Mouse (Mus musculus): ENCODE data around the gene Utp4. TPM values are rescaled to one million over a fixed set of nuclear protein-coding genes. Genes with fewer than 3 reads are reported as not detected.

The Utp4 gene
- total and polyA plus RNA-seq, 3 experiments: 17.8 to 22.3 (median 21.3) TPM

GRCm38 (mm10) chr8:106951707-106952106 lies 58.3 kb downstream of the Utp4 start:
- TF ChIP-seq CTCF (IDR thresholded peaks at IDR 0.05) (no peak), POLR2A (IDR thresholded peaks at IDR 0.05; ENCODE audit: insufficient read depth, low read depth, low read length) (no peak), EP300 (IDR thresholded peaks at IDR 0.05; ENCODE audit: insufficient read depth, low read depth, low read length) (no peak)
- Histone ChIP-seq H3K36me3 (ENCODE audit: control insufficient read depth, insufficient read depth, low read length) (peaks cover 7% of the 10 kb centered on the region), H3K4me1 (ENCODE audit: control insufficient read depth, insufficient read depth, low read length) (peaks cover 2% of the 10 kb centered on the region), H3K27me3 (ENCODE audit: control insufficient read depth, insufficient read depth, low read length) (no peaks in the 10 kb centered on the region), H3K79me2 (replicated peaks; ENCODE audit: control insufficient read depth, insufficient read depth, low read length) (peaks cover 6% of the 10 kb centered on the region; the same call in 1 of the 2 replicates), H3K4me3 (no peak overlapping the region), H3K9ac (ENCODE audit: low read depth, low read length) (no peak overlapping the region), H3K27ac (no peak overlapping the region; the same call in 1 of the 2 replicates)
- no peak for DNase-seq
- intact Hi-C loops (cut with DNase I): no loop called here
- 65% methylated on average over 4 of the region's 4 CpGs for WGBS

DNA sequence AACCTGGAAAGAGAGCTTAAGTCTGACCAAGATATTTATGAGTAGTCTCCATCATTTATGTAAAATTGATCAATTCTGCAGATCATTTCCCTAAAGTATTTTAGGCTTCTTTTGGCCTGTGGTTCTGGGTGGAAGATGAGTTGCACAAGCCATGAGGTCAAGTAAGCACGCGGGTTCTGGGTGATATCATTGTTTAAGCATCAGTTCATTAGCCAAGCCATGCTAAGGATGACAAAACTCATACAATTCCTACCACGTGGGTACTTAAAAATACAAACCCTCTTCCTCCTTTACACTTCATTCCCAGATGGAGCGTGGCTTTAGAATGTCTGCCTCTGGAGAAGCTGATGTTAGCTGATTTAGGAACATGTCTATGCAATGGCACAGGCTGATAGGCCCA lies 60.1 kb downstream of the Utp4 start:
- no peak for DNase-seq
- peak overlapping the region; percentile 13 for H3K27ac ChIP-seq
- H3K36me3 ChIP-seq (ENCODE audit: control insufficient read depth, insufficient read depth, low read length): peaks cover 7% of the 10 kb centered on the region
- H3K9ac ChIP-seq (ENCODE audit: low read depth, low read length): no peak overlapping the region
- 47% methylated on average over 4 of the region's 4 CpGs for WGBS
- intact Hi-C loops (cut with DNase I): no loop called here
- H3K79me2 ChIP-seq (replicated peaks; ENCODE audit: control insufficient read depth, insufficient read depth, low read length): peaks cover 6% of the 10 kb centered on the region; the same call in 1 of the 2 replicates
- no peaks in the 10 kb centered on the region for H3K27me3 ChIP-seq (ENCODE audit: control insufficient read depth, insufficient read depth, low read length)
- H3K4me1 ChIP-seq (ENCODE audit: control insufficient read depth, insufficient read depth, low read length): peaks cover 2% of the 10 kb centered on the region
- no peak overlapping the region for H3K4me3 ChIP-seq
- no peak for TF ChIP-seq POLR2A (IDR thresholded peaks at IDR 0.05; ENCODE audit: insufficient read depth, low read depth, low read length)
- TF ChIP-seq CTCF (IDR thresholded peaks at IDR 0.05): no peak
- no peak for TF ChIP-seq EP300 (IDR thresholded peaks at IDR 0.05; ENCODE audit: insufficient read depth, low read depth, low read length)

DNA sequence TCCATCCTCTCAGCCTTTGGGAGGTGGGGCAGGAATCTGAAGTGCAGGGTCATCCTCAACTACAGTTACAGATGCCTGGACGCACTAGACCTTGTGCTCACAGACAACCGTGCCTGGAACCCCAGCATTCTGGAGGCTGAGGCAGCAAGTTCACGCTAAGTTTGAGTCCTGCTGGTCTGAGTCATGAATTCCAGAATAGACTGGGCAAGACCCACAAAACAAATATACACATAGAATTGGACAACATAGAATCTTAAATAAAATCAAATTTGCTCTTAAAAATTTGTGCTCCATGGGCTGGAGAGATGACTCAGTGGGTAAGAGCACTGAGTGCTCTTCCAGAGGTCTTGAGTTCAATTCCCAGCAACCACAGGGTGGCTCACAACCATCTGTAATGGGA lies 63.6 kb downstream of the Utp4 start:
- Histone ChIP-seq H3K36me3 (ENCODE audit: control insufficient read depth, insufficient read depth, low read length) (peaks cover 4% of the 10 kb centered on the region), H3K4me3 (no peak overlapping the region), H3K27ac (no peak overlapping the region), H3K27me3 (ENCODE audit: control insufficient read depth, insufficient read depth, low read length) (no peaks in the 10 kb centered on the region), H3K4me1 (ENCODE audit: control insufficient read depth, insufficient read depth, low read length) (peaks cover 3% of the 10 kb centered on the region), H3K79me2 (replicated peaks; ENCODE audit: control insufficient read depth, insufficient read depth, low read length) (no peaks in the 10 kb centered on the region), H3K9ac (ENCODE audit: low read depth, low read length) (no peak overlapping the region)
- no peak for DNase-seq
- 69% methylated on average over 3 of the region's 3 CpGs for WGBS
- TF ChIP-seq EP300 (IDR thresholded peaks at IDR 0.05; ENCODE audit: insufficient read depth, low read depth, low read length): no peak
- no peak for TF ChIP-seq CTCF (IDR thresholded peaks at IDR 0.05)
- no peak for TF ChIP-seq POLR2A (IDR thresholded peaks at IDR 0.05; ENCODE audit: insufficient read depth, low read depth, low read length)
- intact Hi-C loops (cut with DNase I): no loop called here

- intact Hi-C loops (cut with DNase I): no loop called here
- TF ChIP-seq CTCF (IDR thresholded peaks at IDR 0.05): no peak
- no peaks in the 10 kb centered on the region for H3K27me3 ChIP-seq (ENCODE audit: control insufficient read depth, insufficient read depth, low read length)
- H3K27ac ChIP-seq: no peak overlapping the region
- H3K4me3 ChIP-seq: no peak overlapping the region
- H3K79me2 ChIP-seq (replicated peaks; ENCODE audit: control insufficient read depth, insufficient read depth, low read length): no peaks in the 10 kb centered on the region
- peaks cover 5% of the 10 kb centered on the region for H3K4me1 ChIP-seq (ENCODE audit: control insufficient read depth, insufficient read depth, low read length)
- H3K36me3 ChIP-seq (ENCODE audit: control insufficient read depth, insufficient read depth, low read length): peaks cover 5% of the 10 kb centered on the region
- 79% methylated on average over 3 of the region's 3 CpGs for WGBS
- H3K9ac ChIP-seq (ENCODE audit: low read depth, low read length): no peak overlapping the region
- DNase-seq: no peak
These were observed 64.8 kb downstream of the Utp4 start for GRCm38 (mm10) chr8:106958212-106958611.

DNA sequence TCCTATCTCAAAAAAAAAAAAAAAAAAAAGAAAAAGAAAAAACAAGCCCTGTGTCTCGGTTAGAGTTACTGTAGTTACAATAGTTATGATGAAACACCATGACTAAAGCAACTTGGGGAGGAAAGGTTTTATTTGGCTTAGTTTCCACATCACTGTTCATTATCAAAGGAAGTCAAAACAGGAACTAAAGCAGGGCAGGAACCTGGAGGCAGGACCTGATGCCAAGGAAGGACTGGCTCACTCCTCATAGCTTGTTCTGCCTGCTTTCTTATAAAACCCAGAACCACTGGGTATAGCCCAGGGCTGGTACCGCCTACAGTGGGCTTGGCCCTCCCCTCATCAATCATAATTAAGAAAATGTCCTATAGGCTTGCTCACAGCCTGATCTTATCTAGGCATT lies 66.2 kb downstream of the Utp4 start:
- intact Hi-C loops (cut with DNase I): no loop called here
- WGBS: 71% methylated on average over 2 of the region's 2 CpGs
- no peak overlapping the region for H3K9ac ChIP-seq (ENCODE audit: low read depth, low read length)
- H3K27ac ChIP-seq: no peak overlapping the region
- H3K4me1 ChIP-seq (ENCODE audit: control insufficient read depth, insufficient read depth, low read length): peaks cover 7% of the 10 kb centered on the region
- TF ChIP-seq POLR2A (IDR thresholded peaks at IDR 0.05; ENCODE audit: insufficient read depth, low read depth, low read length) (no peak), EP300 (IDR thresholded peaks at IDR 0.05; ENCODE audit: insufficient read depth, low read depth, low read length) (no peak), CTCF (IDR thresholded peaks at IDR 0.05) (no peak)
- peaks cover 5% of the 10 kb centered on the region for H3K36me3 ChIP-seq (ENCODE audit: control insufficient read depth, insufficient read depth, low read length)
- no peak overlapping the region for H3K4me3 ChIP-seq
- peaks cover 3% of the 10 kb centered on the region; the same call in 1 of the 2 replicates for H3K79me2 ChIP-seq (replicated peaks; ENCODE audit: control insufficient read depth, insufficient read depth, low read length)
- no peaks in the 10 kb centered on the region for H3K27me3 ChIP-seq (ENCODE audit: control insufficient read depth, insufficient read depth, low read length)
- DNase-seq: no peak

GRCm38 (mm10) chr8:106962322-106962721 lies 68.9 kb downstream of the Utp4 start:
- Histone ChIP-seq H3K27ac (peak overlapping the region; percentile 19; the same call in 1 of the 2 replicates), H3K79me2 (replicated peaks; ENCODE audit: control insufficient read depth, insufficient read depth, low read length) (peaks cover 6% of the 10 kb centered on the region), H3K36me3 (ENCODE audit: control insufficient read depth, insufficient read depth, low read length) (peaks cover 7% of the 10 kb centered on the region), H3K4me1 (ENCODE audit: control insufficient read depth, insufficient read depth, low read length) (peaks cover 7% of the 10 kb centered on the region), H3K27me3 (ENCODE audit: control insufficient read depth, insufficient read depth, low read length) (no peaks in the 10 kb centered on the region), H3K9ac (ENCODE audit: low read depth, low read length) (no peak overlapping the region), H3K4me3 (no peak overlapping the region)
- DNase-seq: peak in 1 of 2 experiments; percentile 30
- TF ChIP-seq POLR2A (IDR thresholded peaks at IDR 0.05; ENCODE audit: insufficient read depth, low read depth, low read length): no peak
- TF ChIP-seq EP300 (IDR thresholded peaks at IDR 0.05; ENCODE audit: insufficient read depth, low read depth, low read length): no peak
- TF ChIP-seq CTCF (IDR thresholded peaks at IDR 0.05): no peak
- intact Hi-C loops (cut with DNase I): no loop called here
- WGBS: 36% methylated on average over 3 of the region's 3 CpGs

Data from heart, adult 2 months (tissue).